Mouse (Mus musculus) megakaryocyte, embryonic 14.5 days (primary cell): ENCODE data around the gene Pgs1.

Experiments used
- FLI1 ChIP-seq: IDR thresholded peaks from 2 replicates; pipeline ENCODE4 v1.6.1; 2012; ENCODE audit warnings: low read length, inconsistent platforms, mixed read lengths
- GATA1 ChIP-seq: IDR thresholded peaks from 3 replicates; pipeline ENCODE4 v1.6.1; 2012; ENCODE audit warnings: mixed read lengths, low read length, inconsistent platforms, borderline replicate concordance

GRCm38 (mm10) chr11:117987968-117988367 is 1.9 kb downstream of the Pgs1 start:
- TF ChIP-seq GATA1 = no peak
- TF ChIP-seq FLI1 = no peak
